Mouse (Mus musculus): ENCODE measurements around the gene Artn. TPM values are rescaled to one million over a fixed set of nuclear protein-coding genes. Genes with fewer than 3 reads are reported as not detected.
A peak's percentile ranks its signal among the peaks of the same experiment; 100 is the strongest.

Gene Artn
- polyA plus RNA-seq, 1 experiment from 2014 or later: 16.8 TPM

DNA sequence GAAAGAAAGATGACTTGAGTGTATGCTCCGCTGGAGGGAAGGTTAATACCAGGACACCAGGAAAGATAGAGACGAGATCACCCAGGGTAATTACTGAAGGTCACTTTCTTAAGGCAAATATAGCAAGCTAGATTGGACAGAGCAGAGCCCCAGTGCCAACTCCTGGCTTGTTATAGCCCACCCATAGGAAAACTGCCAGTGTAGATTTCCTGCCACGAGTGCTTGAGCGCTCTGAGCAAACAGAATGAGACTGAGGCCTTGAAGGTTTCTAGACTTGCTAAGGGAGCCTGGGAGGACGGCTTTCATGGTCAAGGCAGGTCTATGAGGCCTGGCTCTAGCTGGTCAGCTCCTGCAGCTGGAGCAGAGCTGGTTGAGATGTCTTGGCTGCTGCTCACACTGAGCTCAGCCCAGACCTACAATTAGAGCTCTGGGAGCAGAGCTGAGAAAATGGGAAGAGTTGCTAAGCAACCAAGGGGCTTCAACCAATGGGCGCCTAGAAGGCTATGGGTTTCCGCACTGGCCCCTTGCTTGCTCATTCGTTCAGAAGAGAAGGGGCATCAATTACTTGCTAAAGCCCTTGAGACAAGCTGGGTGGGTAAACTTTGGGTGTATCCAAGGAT is 20.6 kb downstream of the Artn start:
- Histone ChIP-seq H3K36me3 (peaks cover 74% of the 10 kb centered on the region), H3K9ac (replicated peaks) (no peak overlapping the region), H3K4me1 (replicated peaks) (peaks cover 21% of the 10 kb centered on the region), H3K27ac (no peak overlapping the region), H3K9me3 (no peaks in the 10 kb centered on the region), H3K27me3 (no peaks in the 10 kb centered on the region), H3K4me2 (no peak overlapping the region), H3K4me3 (replicated peaks) (no peak overlapping the region)
- WGBS: 77% methylated on average over 8 of the region's 8 CpGs
- ATAC-seq (ENCODE audit: insufficient number of reproducible peaks, insufficient read depth, low FRiP score, low TSS enrichment, low read depth): no peak

DNA sequence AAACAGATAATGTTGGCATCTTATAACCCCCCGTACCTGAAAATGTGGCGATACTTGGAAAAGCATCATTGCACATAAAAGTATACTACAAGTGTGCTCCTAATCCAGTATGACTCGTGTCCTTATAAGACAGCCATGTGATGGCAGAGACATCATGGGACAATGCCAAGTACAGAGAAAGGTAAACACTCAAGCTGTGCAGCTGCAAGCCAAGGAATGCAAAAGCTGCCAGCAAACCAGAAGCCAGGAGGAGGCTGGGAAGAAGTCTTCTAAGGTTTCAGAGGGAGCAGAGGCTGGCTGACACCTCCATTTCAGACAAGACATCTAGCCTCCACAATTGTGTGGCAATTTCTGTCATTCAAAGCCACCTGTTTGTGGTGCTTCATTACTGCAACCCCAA is 23.4 kb downstream of the Artn start:
- Histone ChIP-seq H3K4me3 (replicated peaks) (no peak overlapping the region), H3K36me3 (peaks cover 88% of the 10 kb centered on the region), H3K4me2 (no peak overlapping the region), H3K4me1 (replicated peaks) (peaks cover 4% of the 10 kb centered on the region; the same call in 1 of the 2 replicates), H3K27me3 (no peaks in the 10 kb centered on the region), H3K27ac (no peak overlapping the region), H3K9ac (replicated peaks) (no peak overlapping the region), H3K9me3 (no peaks in the 10 kb centered on the region)
- ATAC-seq (ENCODE audit: insufficient number of reproducible peaks, insufficient read depth, low FRiP score, low TSS enrichment, low read depth): no peak
- WGBS: 91% methylated on average over 3 of the region's 3 CpGs

DNA sequence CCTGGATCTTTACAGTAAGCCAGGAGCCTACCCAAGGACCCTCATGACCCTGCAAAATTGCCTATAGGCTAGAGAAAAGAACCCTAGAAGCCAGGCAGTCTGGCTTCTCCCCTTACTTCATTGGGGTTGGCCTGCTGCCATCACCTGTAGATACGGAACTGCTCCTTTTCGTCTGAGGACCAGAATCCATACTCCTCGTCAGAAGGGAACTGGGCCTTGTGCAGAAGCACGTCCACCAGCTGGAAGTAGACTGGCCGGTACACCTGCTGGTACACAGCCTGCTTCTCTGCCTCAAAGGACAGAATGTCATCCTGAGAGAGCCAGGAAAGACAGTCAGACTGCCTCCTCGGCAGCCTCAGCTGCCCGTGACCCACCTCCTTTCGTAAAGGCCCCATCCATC is 24.8 kb downstream of the Artn start:
- Histone ChIP-seq H3K27ac (no peak overlapping the region), H3K36me3 (peaks cover 89% of the 10 kb centered on the region), H3K27me3 (no peaks in the 10 kb centered on the region), H3K9me3 (no peaks in the 10 kb centered on the region), H3K9ac (replicated peaks) (no peak overlapping the region), H3K4me1 (replicated peaks) (peaks cover 4% of the 10 kb centered on the region; the same call in 1 of the 2 replicates), H3K4me3 (replicated peaks) (no peak overlapping the region), H3K4me2 (no peak overlapping the region)
- 94% methylated on average over 8 of the region's 8 CpGs for WGBS
- ATAC-seq (ENCODE audit: insufficient number of reproducible peaks, insufficient read depth, low FRiP score, low TSS enrichment, low read depth): no peak

- no peak overlapping the region for H3K27ac ChIP-seq
- no peak overlapping the region for H3K4me3 ChIP-seq (replicated peaks)
- no peak overlapping the region for H3K9ac ChIP-seq (replicated peaks)
- peaks cover 92% of the 10 kb centered on the region for H3K36me3 ChIP-seq
- ATAC-seq (ENCODE audit: insufficient number of reproducible peaks, insufficient read depth, low FRiP score, low TSS enrichment, low read depth): no peak
- H3K27me3 ChIP-seq: no peaks in the 10 kb centered on the region
- H3K4me1 ChIP-seq (replicated peaks): peaks cover 4% of the 10 kb centered on the region; the same call in 1 of the 2 replicates
- 95% methylated on average over 10 of the region's 10 CpGs for WGBS
- no peaks in the 10 kb centered on the region for H3K9me3 ChIP-seq
- H3K4me2 ChIP-seq: no peak overlapping the region
Measured at GRCm38 (mm10) chr4:117904094-117904493, 25.5 kb downstream of the Artn start.

DNA sequence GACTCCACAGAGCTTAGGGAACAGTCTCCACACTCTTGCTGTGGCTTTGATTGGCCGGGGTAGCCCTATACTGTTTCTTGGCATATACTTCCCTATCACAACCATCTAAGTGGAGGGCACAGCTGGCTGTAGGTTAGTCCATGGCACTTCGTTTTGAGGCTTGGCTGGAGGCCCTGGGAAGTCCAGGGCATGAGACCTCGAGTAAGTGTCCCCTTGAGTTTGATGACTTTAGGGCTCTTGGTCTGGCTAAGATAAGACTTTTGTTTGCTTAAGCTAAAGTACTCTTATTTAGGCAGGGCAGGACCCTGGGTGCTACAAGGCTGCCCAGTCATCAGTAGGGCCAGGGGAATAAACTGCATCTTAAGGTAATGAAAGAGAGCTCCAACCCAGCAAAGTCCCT is 31.5 kb downstream of the Artn start:
- Histone ChIP-seq H3K9ac (replicated peaks) (no peak overlapping the region), H3K4me2 (no peak overlapping the region), H3K4me3 (replicated peaks) (no peak overlapping the region), H3K9me3 (no peaks in the 10 kb centered on the region), H3K36me3 (peaks cover 94% of the 10 kb centered on the region), H3K4me1 (replicated peaks) (no peaks in the 10 kb centered on the region), H3K27me3 (no peaks in the 10 kb centered on the region), H3K27ac (no peak overlapping the region)
- no peak for ATAC-seq (ENCODE audit: insufficient number of reproducible peaks, insufficient read depth, low FRiP score, low TSS enrichment, low read depth)
- 71% methylated on average over 3 of the region's 3 CpGs for WGBS

GRCm38 (mm10) chr4:117896031-117896430 is 33.5 kb downstream of the Artn start:
- H3K4me1 ChIP-seq (replicated peaks): peaks cover 7% of the 10 kb centered on the region
- peaks cover 73% of the 10 kb centered on the region for H3K36me3 ChIP-seq
- H3K9ac ChIP-seq (replicated peaks): no peak overlapping the region
- no peak for ATAC-seq (ENCODE audit: insufficient number of reproducible peaks, insufficient read depth, low FRiP score, low TSS enrichment, low read depth)
- H3K4me3 ChIP-seq (replicated peaks): no peak overlapping the region
- no peaks in the 10 kb centered on the region for H3K9me3 ChIP-seq
- 95% methylated on average over 6 of the region's 6 CpGs for WGBS
- no peak overlapping the region for H3K4me2 ChIP-seq
- no peak overlapping the region for H3K27ac ChIP-seq
- no peaks in the 10 kb centered on the region for H3K27me3 ChIP-seq

GRCm38 (mm10) chr4:117895339-117895738 is 34.2 kb downstream of the Artn start:
- ATAC-seq (ENCODE audit: insufficient number of reproducible peaks, insufficient read depth, low FRiP score, low TSS enrichment, low read depth): no peak
- Histone ChIP-seq H3K36me3 (peaks cover 66% of the 10 kb centered on the region), H3K27ac (no peak overlapping the region), H3K27me3 (no peaks in the 10 kb centered on the region), H3K9ac (replicated peaks) (no peak overlapping the region), H3K9me3 (no peaks in the 10 kb centered on the region), H3K4me1 (replicated peaks) (peaks cover 12% of the 10 kb centered on the region), H3K4me3 (replicated peaks) (no peak overlapping the region), H3K4me2 (no peak overlapping the region)
- 78% methylated on average over 7 of the region's 7 CpGs for WGBS

DNA sequence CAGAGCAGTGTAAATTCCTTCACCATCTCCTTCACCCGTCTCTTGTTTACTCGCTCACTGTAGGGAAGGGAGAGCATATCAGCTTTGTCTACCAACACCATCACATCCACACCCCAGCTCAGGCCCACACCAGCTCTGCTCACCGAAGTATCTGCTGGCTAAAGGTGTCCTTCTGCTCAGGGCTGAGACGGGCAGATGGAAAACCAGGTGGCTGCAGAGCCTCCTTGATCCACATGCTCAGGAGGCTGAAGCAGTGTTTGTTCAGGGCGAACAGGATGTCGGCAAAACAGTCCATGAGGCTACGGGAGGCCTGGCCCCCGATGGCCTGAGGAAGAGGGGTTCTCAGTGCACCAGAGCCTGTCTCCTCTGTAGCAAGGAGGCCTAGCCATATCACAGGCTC is 35.0 kb downstream of the Artn start:
- no peak overlapping the region for H3K4me2 ChIP-seq
- peaks cover 65% of the 10 kb centered on the region for H3K36me3 ChIP-seq
- no peaks in the 10 kb centered on the region for H3K9me3 ChIP-seq
- H3K9ac ChIP-seq (replicated peaks): no peak overlapping the region
- 89% methylated on average over 8 of the region's 8 CpGs for WGBS
- no peak for ATAC-seq (ENCODE audit: insufficient number of reproducible peaks, insufficient read depth, low FRiP score, low TSS enrichment, low read depth)
- H3K27ac ChIP-seq: no peak overlapping the region
- H3K4me1 ChIP-seq (replicated peaks): peaks cover 12% of the 10 kb centered on the region
- no peaks in the 10 kb centered on the region for H3K27me3 ChIP-seq
- no peak overlapping the region for H3K4me3 ChIP-seq (replicated peaks)

GRCm38 (mm10) chr4:117893376-117893775 is 36.2 kb downstream of the Artn start:
- whole genome bisulfite sequencing: 23% methylated on average over 9 of the region's 9 CpGs
- Histone ChIP-seq H3K36me3 (peaks cover 61% of the 10 kb centered on the region), H3K27ac (no peak overlapping the region)

GRCm38 (mm10) chr4:117891738-117892161 is 37.8 kb downstream of the Artn start, which contains the start of gene Dph2:
Dph2 (minus strand) TSS chr4:117892032.
- no peaks in the 10 kb centered on the region for H3K9me3 ChIP-seq
- peaks cover 14% of the 10 kb centered on the region for H3K4me1 ChIP-seq (replicated peaks)
- H3K27ac ChIP-seq: no peak within 1 kb of the TSS
- H3K36me3 ChIP-seq: peaks cover 45% of the 10 kb centered on the region
- peak within 1 kb of the TSS; percentile 62 for H3K9ac ChIP-seq (replicated peaks)
- H3K4me3 ChIP-seq (replicated peaks): peak within 1 kb of the TSS; percentile 77
- peak within 1 kb of the TSS; percentile 85 for H3K4me2 ChIP-seq
- under 1% methylated on average over 21 of the region's 21 CpGs for WGBS
- H3K27me3 ChIP-seq: no peaks in the 10 kb centered on the region
- peak; percentile 78 for ATAC-seq (ENCODE audit: insufficient number of reproducible peaks, insufficient read depth, low FRiP score, low TSS enrichment, low read depth)

More at GRCm38 (mm10) chr4:117893376-117893775, 36.2 kb downstream of the Artn start:
- no peak overlapping the region for H3K9ac ChIP-seq (replicated peaks)
- no peak for ATAC-seq (ENCODE audit: insufficient number of reproducible peaks, insufficient read depth, low FRiP score, low TSS enrichment, low read depth)
- no peaks in the 10 kb centered on the region for H3K9me3 ChIP-seq
- H3K4me3 ChIP-seq (replicated peaks): no peak overlapping the region
- H3K4me1 ChIP-seq (replicated peaks): peaks cover 12% of the 10 kb centered on the region
- H3K27me3 ChIP-seq: no peaks in the 10 kb centered on the region
- no peak overlapping the region for H3K4me2 ChIP-seq

GRCm38 (mm10) chr4:117890750-117891149 is 38.8 kb downstream of the Artn start:
- H3K9me3 ChIP-seq: no peaks in the 10 kb centered on the region
- 86% methylated on average over 8 of the region's 8 CpGs for WGBS
- H3K27me3 ChIP-seq: no peaks in the 10 kb centered on the region
- H3K36me3 ChIP-seq: peaks cover 35% of the 10 kb centered on the region
- H3K4me2 ChIP-seq: peak overlapping the region; percentile 85
- no peak for ATAC-seq (ENCODE audit: insufficient number of reproducible peaks, insufficient read depth, low FRiP score, low TSS enrichment, low read depth)
- H3K9ac ChIP-seq (replicated peaks): 0 out of 2 replicates have a peak overlapping the region, but pooled peaks have one; percentile 62
- H3K4me1 ChIP-seq (replicated peaks): peaks cover 24% of the 10 kb centered on the region
- H3K27ac ChIP-seq: no peak overlapping the region
- peak overlapping the region; percentile 77 for H3K4me3 ChIP-seq (replicated peaks)

- no peak overlapping the region for H3K4me3 ChIP-seq (replicated peaks)
- H3K4me1 ChIP-seq (replicated peaks): peaks cover 24% of the 10 kb centered on the region
- peaks cover 35% of the 10 kb centered on the region for H3K36me3 ChIP-seq
- H3K27me3 ChIP-seq: no peaks in the 10 kb centered on the region
- WGBS: 88% methylated on average over 14 of the region's 14 CpGs
- H3K27ac ChIP-seq: no peak overlapping the region
- no peak overlapping the region for H3K9ac ChIP-seq (replicated peaks)
- ATAC-seq (ENCODE audit: insufficient number of reproducible peaks, insufficient read depth, low FRiP score, low TSS enrichment, low read depth): no peak
- no peak overlapping the region for H3K4me2 ChIP-seq
- H3K9me3 ChIP-seq: no peaks in the 10 kb centered on the region
Measured at GRCm38 (mm10) chr4:117890031-117890430, 39.5 kb downstream of the Artn start.

Data from limb, embryonic 12.5 days (tissue).